Mouse (Mus musculus): ENCODE data around the gene Canx. TPM values are rescaled to one million over a fixed set of nuclear protein-coding genes. Genes with fewer than 3 reads are reported as not detected.
A peak's percentile ranks its signal among the peaks of the same experiment; 100 is the strongest.

The Canx gene
- polyA plus RNA-seq, 1 experiment from 2014 or later = 275 TPM

- Histone ChIP-seq H3K27ac (replicated peaks) (no peak overlapping the region), H3K9ac (no peak overlapping the region), H3K4me2 (no peak overlapping the region), H3K36me3 (peaks cover 58% of the 10 kb centered on the region), H3K4me3 (no peak overlapping the region), H3K4me1 (replicated peaks) (no peaks in the 10 kb centered on the region), H3K9me3 (no peaks in the 10 kb centered on the region), H3K27me3 (no peaks in the 10 kb centered on the region)
- ATAC-seq (ENCODE audit: low read depth) = no peak
- WGBS = 91% methylated on average over 8 of the region's 8 CpGs
Measured at GRCm38 (mm10) chr11:50265931-50266330, 59.5 kb downstream of the Canx start.

DNA sequence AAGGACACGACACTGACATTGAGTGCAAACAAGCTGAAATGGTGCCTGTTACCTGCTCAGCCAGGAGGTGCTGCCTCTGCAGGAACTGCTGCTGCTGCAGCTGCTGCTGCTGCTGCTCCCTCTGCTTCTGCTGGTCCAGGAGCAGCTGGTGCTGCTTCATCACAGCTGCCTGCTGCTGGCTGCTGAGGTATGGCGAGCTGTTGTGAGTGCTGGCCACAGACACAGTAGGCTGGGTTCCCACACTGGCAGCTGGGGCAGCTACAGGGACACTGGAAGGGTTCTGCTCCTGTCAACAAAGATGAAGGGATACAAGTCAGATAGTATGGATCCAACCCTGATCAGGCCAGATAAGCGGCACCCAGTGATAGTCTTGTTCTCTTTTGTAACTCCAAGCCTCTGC is 62.3 kb downstream of the Canx start:
- WGBS = 92% methylated on average over 3 of the region's 3 CpGs
- no peak overlapping the region for H3K4me2 ChIP-seq
- H3K4me3 ChIP-seq = no peak overlapping the region
- H3K27ac ChIP-seq (replicated peaks) = no peak overlapping the region
- no peaks in the 10 kb centered on the region for H3K4me1 ChIP-seq (replicated peaks)
- peaks cover 85% of the 10 kb centered on the region for H3K36me3 ChIP-seq
- H3K27me3 ChIP-seq = no peaks in the 10 kb centered on the region
- ATAC-seq (ENCODE audit: low read depth) = no peak
- H3K9me3 ChIP-seq = no peaks in the 10 kb centered on the region
- no peak overlapping the region for H3K9ac ChIP-seq

GRCm38 (mm10) chr11:50262020-50262419 is 63.5 kb downstream of the Canx start:
- H3K9me3 ChIP-seq = no peaks in the 10 kb centered on the region
- H3K4me1 ChIP-seq (replicated peaks) = no peaks in the 10 kb centered on the region
- H3K4me2 ChIP-seq = no peak overlapping the region
- H3K9ac ChIP-seq = no peak overlapping the region
- H3K4me3 ChIP-seq = no peak overlapping the region
- no peaks in the 10 kb centered on the region for H3K27me3 ChIP-seq
- peaks cover 95% of the 10 kb centered on the region for H3K36me3 ChIP-seq
- 93% methylated on average over 4 of the region's 4 CpGs for WGBS
- no peak for ATAC-seq (ENCODE audit: low read depth)
- H3K27ac ChIP-seq (replicated peaks) = no peak overlapping the region

DNA sequence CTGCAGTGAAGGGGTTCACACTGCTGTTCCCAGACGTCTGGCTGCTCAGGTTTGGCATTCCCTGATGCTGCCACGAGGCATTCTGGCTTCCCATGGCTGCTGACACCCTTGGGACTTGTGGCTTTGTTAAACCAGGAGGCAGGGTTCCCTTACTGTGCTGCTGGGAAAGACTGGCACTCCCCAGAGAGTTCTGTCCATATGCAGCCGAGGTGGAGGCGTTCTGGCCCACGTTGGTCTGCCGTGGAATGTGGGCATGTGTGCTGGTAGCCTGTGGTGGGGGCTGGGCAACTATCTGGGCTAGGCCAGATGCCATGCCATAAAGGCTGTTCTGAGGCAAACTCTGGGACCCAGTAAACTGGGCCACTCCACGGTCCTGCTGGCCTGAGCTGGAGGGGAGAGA is 67.2 kb downstream of the Canx start:
- no peak overlapping the region for H3K4me2 ChIP-seq
- 62% methylated on average over 7 of the region's 7 CpGs for WGBS
- ATAC-seq (ENCODE audit: low read depth) = no peak

GRCm38 (mm10) chr11:50256615-50257014 is 68.9 kb downstream of the Canx start:
- H3K9ac ChIP-seq = no peak overlapping the region
- no peak overlapping the region for H3K27ac ChIP-seq (replicated peaks)
- H3K4me1 ChIP-seq (replicated peaks) = peaks cover 10% of the 10 kb centered on the region; the same call in 1 of the 2 replicates
- no peaks in the 10 kb centered on the region for H3K9me3 ChIP-seq
- peaks cover 64% of the 10 kb centered on the region for H3K36me3 ChIP-seq
- no peaks in the 10 kb centered on the region for H3K27me3 ChIP-seq
- ATAC-seq (ENCODE audit: low read depth) = no peak
- WGBS = 85% methylated on average over 7 of the region's 7 CpGs
- H3K4me3 ChIP-seq = no peak overlapping the region
- no peak overlapping the region for H3K4me2 ChIP-seq

More for the DNA sequence above, 67.2 kb downstream of the Canx start:
- Histone ChIP-seq H3K27ac (replicated peaks) (no peak overlapping the region; the same call in 1 of the 2 replicates), H3K4me3 (no peak overlapping the region), H3K27me3 (no peaks in the 10 kb centered on the region), H3K9ac (no peak overlapping the region), H3K9me3 (no peaks in the 10 kb centered on the region), H3K4me1 (replicated peaks) (no peaks in the 10 kb centered on the region), H3K36me3 (peaks cover 81% of the 10 kb centered on the region)

DNA sequence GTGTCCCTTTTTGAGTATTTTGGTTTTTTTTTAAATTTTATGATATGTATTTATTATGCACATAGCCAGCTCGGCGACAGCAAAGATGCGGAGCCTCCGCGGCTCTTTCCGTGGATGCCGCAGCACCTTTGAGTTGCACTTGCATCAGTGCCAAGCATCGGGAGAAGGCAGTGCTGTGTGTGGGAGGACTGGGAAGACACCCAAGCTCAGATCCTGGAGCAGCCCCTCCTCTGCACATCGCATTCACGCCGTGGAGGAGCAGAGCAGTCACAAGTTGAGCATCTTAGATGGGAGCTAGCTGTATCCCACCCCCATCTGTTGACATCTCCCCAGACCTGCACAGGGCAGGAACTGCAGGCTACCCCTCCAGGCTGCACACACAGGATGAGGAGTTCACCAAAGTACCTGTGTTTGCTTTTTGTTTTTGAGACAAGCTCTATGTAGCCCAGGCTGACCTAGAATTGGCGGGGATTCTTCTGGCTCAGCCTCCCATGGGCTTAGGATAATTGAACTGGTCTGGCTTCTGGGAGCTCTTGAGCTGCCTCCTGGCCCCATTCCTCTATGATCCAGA is 71.4 kb downstream of the Canx start:
- 83% methylated on average over 12 of the region's 12 CpGs for WGBS
- Histone ChIP-seq H3K4me1 (replicated peaks) (peaks cover 11% of the 10 kb centered on the region; the same call in 1 of the 2 replicates), H3K36me3 (peaks cover 39% of the 10 kb centered on the region), H3K9me3 (no peaks in the 10 kb centered on the region), H3K4me2 (no peak overlapping the region), H3K9ac (no peak overlapping the region), H3K4me3 (no peak overlapping the region), H3K27me3 (no peaks in the 10 kb centered on the region), H3K27ac (replicated peaks) (no peak overlapping the region)
- ATAC-seq (ENCODE audit: low read depth) = no peak; the same call in 1 of the 2 replicates

- H3K4me3 ChIP-seq = no peak overlapping the region
- H3K27me3 ChIP-seq = no peaks in the 10 kb centered on the region
- WGBS = 65% methylated on average over 1 of the region's 1 CpGs
- no peak overlapping the region for H3K4me2 ChIP-seq
- H3K27ac ChIP-seq (replicated peaks) = no peak overlapping the region
- H3K36me3 ChIP-seq = peaks cover 32% of the 10 kb centered on the region
- H3K4me1 ChIP-seq (replicated peaks) = peaks cover 11% of the 10 kb centered on the region; the same call in 1 of the 2 replicates
- no peak for ATAC-seq (ENCODE audit: low read depth)
- H3K9ac ChIP-seq = no peak overlapping the region
- H3K9me3 ChIP-seq = no peaks in the 10 kb centered on the region
Measured at GRCm38 (mm10) chr11:50253393-50253792, 72.1 kb downstream of the Canx start.

GRCm38 (mm10) chr11:50252684-50253265 is 72.7 kb downstream of the Canx start:
- H3K36me3 ChIP-seq = peaks cover 26% of the 10 kb centered on the region
- WGBS = 58% methylated on average over 11 of the region's 11 CpGs
- H3K27ac ChIP-seq (replicated peaks) = no peak overlapping the region
- no peak overlapping the region for H3K4me3 ChIP-seq
- peaks cover 11% of the 10 kb centered on the region; the same call in 1 of the 2 replicates for H3K4me1 ChIP-seq (replicated peaks)
- no peaks in the 10 kb centered on the region for H3K27me3 ChIP-seq
- no peak overlapping the region for H3K9ac ChIP-seq
- H3K4me2 ChIP-seq = no peak overlapping the region
- no peaks in the 10 kb centered on the region for H3K9me3 ChIP-seq
- no peak for ATAC-seq (ENCODE audit: low read depth)

DNA sequence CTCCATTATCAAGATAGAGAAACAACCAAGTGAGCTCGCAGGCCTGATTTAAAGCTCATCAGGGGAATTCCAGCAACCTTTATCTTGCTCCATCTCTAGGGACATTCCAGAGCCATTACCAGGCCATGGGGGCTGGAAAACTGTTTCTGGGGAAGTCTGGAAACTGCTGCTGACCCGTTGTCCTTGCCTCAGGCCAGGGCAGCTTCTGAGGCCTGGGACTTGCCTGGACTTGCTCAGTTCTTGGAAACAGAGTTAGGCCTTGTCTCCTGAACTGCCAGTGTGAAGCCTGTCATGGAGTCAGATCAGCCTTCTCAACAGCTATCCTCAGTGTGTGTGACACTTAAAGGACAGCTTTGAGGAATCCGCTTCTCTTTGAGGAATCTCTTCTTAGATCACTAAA is 73.3 kb downstream of the Canx start:
- no peaks in the 10 kb centered on the region for H3K27me3 ChIP-seq
- no peak overlapping the region for H3K9ac ChIP-seq
- 0 out of 2 replicates have a peak overlapping the region, but pooled peaks have one; percentile 34 for H3K27ac ChIP-seq (replicated peaks)
- H3K4me3 ChIP-seq = no peak overlapping the region
- ATAC-seq (ENCODE audit: low read depth) = no peak
- H3K9me3 ChIP-seq = no peaks in the 10 kb centered on the region
- H3K4me2 ChIP-seq = no peak overlapping the region
- WGBS = 53% methylated on average over 3 of the region's 3 CpGs
- peaks cover 20% of the 10 kb centered on the region for H3K36me3 ChIP-seq
- peaks cover 11% of the 10 kb centered on the region; the same call in 1 of the 2 replicates for H3K4me1 ChIP-seq (replicated peaks)

GRCm38 (mm10) chr11:50248473-50249171 is 76.9 kb downstream of the Canx start:
- H3K27me3 ChIP-seq = no peaks in the 10 kb centered on the region
- no peaks in the 10 kb centered on the region for H3K9me3 ChIP-seq

DNA sequence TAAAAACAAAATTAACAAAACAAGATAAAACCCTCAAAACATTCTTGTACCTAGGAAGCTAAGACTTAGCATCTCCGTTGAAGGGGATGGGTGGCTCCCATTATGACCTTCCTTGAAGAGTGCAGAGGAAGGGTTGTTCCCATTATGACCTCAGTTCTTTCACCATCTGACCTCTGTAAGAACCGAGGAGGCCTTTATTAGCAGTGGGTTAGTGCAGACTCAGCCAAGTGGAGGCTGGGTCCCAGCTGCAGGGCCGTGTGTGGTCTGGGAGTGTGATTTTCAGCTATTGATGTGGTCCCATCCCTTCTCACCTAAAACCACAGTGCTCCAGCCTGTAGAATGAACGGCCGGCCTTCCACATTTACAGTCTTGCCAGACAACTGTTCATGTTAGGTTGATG is 80.2 kb downstream of the Canx start:
- no peaks in the 10 kb centered on the region for H3K27me3 ChIP-seq
- no peaks in the 10 kb centered on the region for H3K9me3 ChIP-seq
- H3K36me3 ChIP-seq = no peaks in the 10 kb centered on the region
- H3K9ac ChIP-seq = no peak overlapping the region
- no peak for ATAC-seq (ENCODE audit: low read depth)
- WGBS = 66% methylated on average over 5 of the region's 5 CpGs
- no peak overlapping the region for H3K4me3 ChIP-seq
- H3K4me2 ChIP-seq = no peak overlapping the region
- H3K4me1 ChIP-seq (replicated peaks) = no peaks in the 10 kb centered on the region
- H3K27ac ChIP-seq (replicated peaks) = no peak overlapping the region

More at GRCm38 (mm10) chr11:50248473-50249171, 76.9 kb downstream of the Canx start:
- 78% methylated on average over 7 of the region's 7 CpGs for WGBS
- H3K4me1 ChIP-seq (replicated peaks) = peaks cover 11% of the 10 kb centered on the region; the same call in 1 of the 2 replicates
- no peaks in the 10 kb centered on the region for H3K36me3 ChIP-seq
- no peak overlapping the region for H3K27ac ChIP-seq (replicated peaks)
- no peak overlapping the region for H3K4me2 ChIP-seq
- no peak overlapping the region for H3K4me3 ChIP-seq
- ATAC-seq (ENCODE audit: low read depth) = no peak
- no peak overlapping the region for H3K9ac ChIP-seq
